Mouse (Mus musculus) heart, embryonic 14.5 days (tissue): ENCODE results near the gene Tcf20. TPM values are rescaled to one million over a fixed set of nuclear protein-coding genes. Genes with fewer than 3 reads are reported as not detected.
A peak's percentile ranks its signal among the peaks of the same experiment; 100 is the strongest.

Experiments
- ATAC-seq: fragments of 200-750 bp; cut with Nextera tagmentation; 2 replicates; pipeline ENCODE4 v1.8.0; 2017; ENCODE audit warnings: low read depth, moderate TSS enrichment; ENCODE audit not compliant: insufficient number of reproducible peaks, insufficient read depth, low FRiP score
- H3K27ac ChIP-seq, 2 experiments: fragments of 200-500 bp in 1 of 2; fragments of 300-500 bp in 1 of 2; sonication (generic) in 1 of 2; replicated peaks in 1 of 2; 2 replicates each; pipeline ENCODE4 v1.5.1; 2012 to 2014; ENCODE audit warnings: low read depth in 2 of 2, low read length in 2 of 2, control low read depth in 1 of 2, mild to moderate bottlenecking in 1 of 2, mixed read lengths in 1 of 2; ENCODE audit not compliant: control insufficient read depth in 1 of 2, insufficient read depth in 1 of 2
- H3K27me3 ChIP-seq: fragments of 300-500 bp; sonication (generic); 2 replicates; pipeline ENCODE4 v1.6.1; 2014; ENCODE audit warnings: mild to moderate bottlenecking, low read length, control low read depth; ENCODE audit not compliant: control insufficient read depth, insufficient read depth
- H3K36me3 ChIP-seq: fragments of 300-500 bp; sonication (generic); 2 replicates; pipeline ENCODE4 v1.6.1; 2014; ENCODE audit warnings: mild to moderate bottlenecking, control low read depth, low read length, mixed read lengths; ENCODE audit not compliant: control insufficient read depth, insufficient read depth
- H3K4me1 ChIP-seq, 2 experiments: fragments of 200-500 bp in 1 of 2; fragments of 300-500 bp in 1 of 2; sonication (generic) in 1 of 2; 2 replicates each; pipeline ENCODE4 v1.6.1; 2012 to 2014; ENCODE audit warnings: low read length in 2 of 2, control low read depth in 1 of 2, mixed read lengths in 1 of 2; ENCODE audit not compliant: control insufficient read depth in 2 of 2, insufficient read depth in 2 of 2
- H3K4me2 ChIP-seq: fragments of 300-500 bp; sonication (generic); 2 replicates; pipeline ENCODE4 v1.6.1; 2014; ENCODE audit warnings: mild to moderate bottlenecking, low read length
- H3K4me3 ChIP-seq, 2 experiments: fragments of 200-500 bp in 1 of 2; fragments of 300-500 bp in 1 of 2; sonication (generic) in 1 of 2; 2 replicates each; pipeline ENCODE4 v1.5.1; 2012 to 2014; ENCODE audit warnings: low read length in 2 of 2, mild to moderate bottlenecking in 2 of 2, control low read depth in 1 of 2, low read depth in 1 of 2, moderate library complexity in 1 of 2; ENCODE audit not compliant: control insufficient read depth in 1 of 2, insufficient read depth in 1 of 2
- H3K9ac ChIP-seq: fragments of 300-500 bp; sonication (generic); 2 replicates; pipeline ENCODE4 v1.6.1; 2014; ENCODE audit warnings: mild to moderate bottlenecking, low read length
- H3K9me3 ChIP-seq: fragments of 300-500 bp; sonication (generic); 2 replicates; pipeline ENCODE4 v1.6.1; 2016; ENCODE audit warnings: low read length, control low read depth; ENCODE audit not compliant: control insufficient read depth
- WGBS: fragments of 180-500 bp; shearing (Covaris S2); extraction: QIAGEN DNeasy Blood & Tissue Kit; methylation state at CpG from one replicate; pipeline ENCODE4 v1.1.7; 2014; 5-methylcytosine and 5-hydroxymethylcytosine counted together
- polyA plus RNA-seq: library from polyadenylated mRNA; unstranded; fragments of >200 nt; fragmentation: Nextera tagmentation; extraction: Ambion mirVana; gene quantifications from 2 replicates; pipeline ENCODE4 v1.2.1, GENCODE M21; 2014

The Tcf20 gene
- polyA plus RNA-seq, 1 experiment from 2014 or later, result 7.2 TPM

- H3K4me2 ChIP-seq, result peak overlapping the region; percentile 84
- no peaks in the 10 kb centered on the region for H3K9me3 ChIP-seq
- H3K27ac ChIP-seq, result peak overlapping the region in 1 of 2 experiments; percentile 57; a peak in 2 of 4 replicates
- peak overlapping the region; percentile 78 for H3K9ac ChIP-seq
- H3K27me3 ChIP-seq, result peaks cover 25% of the 10 kb centered on the region
- H3K4me3 ChIP-seq, result peak overlapping the region; percentile 36 to 60
- no peak for ATAC-seq
- peaks cover 33 to 53% of the 10 kb centered on the region in 2 experiments for H3K4me1 ChIP-seq
- H3K36me3 ChIP-seq, result no peaks in the 10 kb centered on the region
- 6% methylated on average over 31 of the region's 39 CpGs for WGBS
These were observed 24.6 kb downstream of the Tcf20 start for GRCm38 (mm10) chr15:82963090-82963489.

GRCm38 (mm10) chr15:82962536-82962935, 25.1 kb downstream of the Tcf20 start:
- no peak overlapping the region; the same call in 1 of the 2 replicates for H3K9ac ChIP-seq
- H3K27ac ChIP-seq, result no peak overlapping the region

GRCm38 (mm10) chr15:82960786-82961561, 26.7 kb downstream of the Tcf20 start:
- 4% methylated on average over 26 of the region's 26 CpGs for WGBS
- Histone ChIP-seq H3K27me3 (peaks cover 24% of the 10 kb centered on the region), H3K4me2 (peak overlapping the region; percentile 60), H3K27ac (0 out of 4 replicates have a peak overlapping the region, but pooled peaks of 1 of the 2 experiments have one; percentile 11), H3K9ac (peak overlapping the region; percentile 61; the same call in 1 of the 2 replicates), H3K4me3 (peak overlapping the region; percentile 8 to 19; a peak in 3 of 4 replicates), H3K36me3 (no peaks in the 10 kb centered on the region), H3K4me1 (peaks cover 46 to 64% of the 10 kb centered on the region in 2 experiments), H3K9me3 (no peaks in the 10 kb centered on the region)
- no peak for ATAC-seq

More at GRCm38 (mm10) chr15:82962536-82962935, 25.1 kb downstream of the Tcf20 start:
- 53% methylated on average over 4 of the region's 4 CpGs for WGBS
- no peaks in the 10 kb centered on the region for H3K36me3 ChIP-seq
- H3K27me3 ChIP-seq, result peaks cover 23% of the 10 kb centered on the region
- H3K4me2 ChIP-seq, result peak overlapping the region; percentile 84
- peak overlapping the region in 1 of 2 experiments; percentile 60; a peak in 1 of 4 replicates for H3K4me3 ChIP-seq
- no peak for ATAC-seq
- H3K4me1 ChIP-seq, result peaks cover 36 to 50% of the 10 kb centered on the region in 2 experiments
- H3K9me3 ChIP-seq, result no peaks in the 10 kb centered on the region

- 0 out of 2 replicates have a peak overlapping the region, but pooled peaks have one; percentile 57 for H3K9ac ChIP-seq
- 24% methylated on average over 12 of the region's 12 CpGs for WGBS
These were observed 28.5 kb downstream of the Tcf20 start for GRCm38 (mm10) chr15:82959151-82959550.

GRCm38 (mm10) chr15:82958253-82958701, 29.4 kb downstream of the Tcf20 start:
- Histone ChIP-seq H3K9me3 (no peaks in the 10 kb centered on the region), H3K27me3 (peaks cover 27% of the 10 kb centered on the region), H3K4me3 (peak overlapping the region; percentile 7 to 19; a peak in 2 of 4 replicates), H3K4me2 (peak overlapping the region; percentile 55), H3K4me1 (peaks cover 46 to 69% of the 10 kb centered on the region in 2 experiments), H3K27ac (no peak overlapping the region), H3K36me3 (no peaks in the 10 kb centered on the region), H3K9ac (peak overlapping the region; percentile 57)
- 15% methylated on average over 16 of the region's 16 CpGs for WGBS
- no peak for ATAC-seq

More at GRCm38 (mm10) chr15:82959151-82959550, 28.5 kb downstream of the Tcf20 start:
- Histone ChIP-seq H3K4me2 (peak overlapping the region; percentile 55), H3K4me1 (peaks cover 46 to 65% of the 10 kb centered on the region in 2 experiments), H3K27ac (0 out of 4 replicates have a peak overlapping the region, but pooled peaks of 1 of the 2 experiments have one; percentile 24), H3K27me3 (peaks cover 22% of the 10 kb centered on the region), H3K36me3 (no peaks in the 10 kb centered on the region), H3K4me3 (no peak overlapping the region), H3K9me3 (no peaks in the 10 kb centered on the region)
- ATAC-seq, result no peak

- Histone ChIP-seq H3K36me3 (no peaks in the 10 kb centered on the region), H3K9me3 (no peaks in the 10 kb centered on the region), H3K9ac (0 out of 2 replicates have a peak overlapping the region, but pooled peaks have one; percentile 34), H3K4me2 (no peak overlapping the region), H3K4me3 (no peak overlapping the region), H3K4me1 (peaks cover 43 to 67% of the 10 kb centered on the region in 2 experiments), H3K27ac (peak overlapping the region in 1 of 2 experiments; percentile 33; a peak in 1 of 4 replicates), H3K27me3 (peaks cover 36% of the 10 kb centered on the region)
- no peak for ATAC-seq
- 27% methylated on average over 4 of the region's 4 CpGs for WGBS
These were observed 31.0 kb downstream of the Tcf20 start for GRCm38 (mm10) chr15:82956721-82957120.

- Histone ChIP-seq H3K4me3 (no peak overlapping the region), H3K27me3 (peaks cover 39% of the 10 kb centered on the region), H3K4me1 (peaks cover 40 to 66% of the 10 kb centered on the region in 2 experiments), H3K4me2 (no peak overlapping the region), H3K36me3 (no peaks in the 10 kb centered on the region), H3K27ac (peak overlapping the region in 1 of 2 experiments; percentile 33; a peak in 1 of 4 replicates), H3K9me3 (no peaks in the 10 kb centered on the region), H3K9ac (0 out of 2 replicates have a peak overlapping the region, but pooled peaks have one; percentile 34)
- ATAC-seq, result no peak
- 83% methylated on average over 3 of the region's 3 CpGs for WGBS
These were observed 31.4 kb downstream of the Tcf20 start for GRCm38 (mm10) chr15:82956310-82956709.
